Mouse (Mus musculus) lung, adult 2 months (tissue): ENCODE data around the gene Phf5a.

Experiments used
- CTCF ChIP-seq: fragments of 200-500 bp; IDR thresholded peaks from 2 replicates; pipeline ENCODE4 v1.5.1; 2011; ENCODE audit warnings: mild to moderate bottlenecking, low read length, control low read depth; ENCODE audit not compliant: insufficient read depth
- POLR2A ChIP-seq: fragments of 200-500 bp; IDR thresholded peaks from 2 replicates; pipeline ENCODE4 v1.6.1; 2011; ENCODE audit warnings: low read depth, mild to moderate bottlenecking, control low read depth, low read length, borderline replicate concordance; ENCODE audit errors: extremely low read depth

DNA sequence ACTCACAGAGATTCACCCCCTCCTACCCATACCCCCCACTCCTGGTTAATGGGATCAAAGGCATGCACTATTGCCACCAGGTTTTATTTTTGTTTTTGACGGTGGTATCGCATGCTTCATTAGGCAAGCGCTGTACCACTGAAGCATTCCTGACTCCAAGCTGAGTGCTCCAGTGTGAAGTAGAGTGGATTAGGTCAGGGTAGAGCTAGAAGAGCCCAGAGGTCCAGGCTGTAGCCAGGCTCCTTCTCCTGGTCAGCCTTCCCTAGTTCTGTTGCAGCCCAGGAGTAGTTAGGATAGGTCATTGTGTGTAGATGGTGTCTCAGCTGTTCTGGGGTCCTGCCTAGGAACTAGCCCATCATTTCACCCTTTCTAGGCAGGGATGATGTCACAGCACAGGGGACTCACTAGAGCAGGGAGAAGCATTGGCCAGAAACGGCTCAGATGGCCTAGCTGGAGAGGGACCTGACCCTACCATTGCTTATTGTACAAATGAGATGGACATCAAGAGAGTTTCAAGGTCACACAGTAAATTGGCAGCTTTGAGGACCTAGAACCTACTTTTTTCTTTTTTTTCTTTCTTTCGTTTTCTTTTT is 26.6 kb downstream of the Phf5a start:
- TF ChIP-seq POLR2A (no peak), CTCF (no peak)
